Mouse (Mus musculus) heart, embryonic 11.5 days (tissue): ENCODE measurements around the gene Hsf2. TPM values are rescaled to one million over a fixed set of nuclear protein-coding genes. Genes with fewer than 3 reads are reported as not detected.
A peak's percentile ranks its signal among the peaks of the same experiment; 100 is the strongest.

ENCODE experiments used
- ATAC-seq: fragments of 200-750 bp; cut with Nextera tagmentation; replicated peaks from 2 replicates; pipeline ENCODE4 v1.8.0; 2017; ENCODE audit warnings: moderate library complexity; ENCODE audit not compliant: insufficient number of reproducible peaks, low FRiP score, low TSS enrichment
- H3K27ac ChIP-seq: fragments of 300-500 bp; sonication (generic); 2 replicates; pipeline ENCODE4 v1.5.1; 2014; ENCODE audit warnings: mild to moderate bottlenecking, low read depth, low read length
- H3K27me3 ChIP-seq: fragments of 300-500 bp; sonication (generic); 2 replicates; pipeline ENCODE4 v1.6.1; 2014; ENCODE audit warnings: mild to moderate bottlenecking, low read length, mixed read lengths; ENCODE audit not compliant: control insufficient read depth, insufficient read depth
- H3K36me3 ChIP-seq: fragments of 300-500 bp; sonication (generic); 2 replicates; pipeline ENCODE4 v1.6.1; 2014; ENCODE audit warnings: mild to moderate bottlenecking, low read length, moderate library complexity, mixed read lengths; ENCODE audit not compliant: control insufficient read depth, insufficient read depth
- H3K4me1 ChIP-seq: fragments of 300-500 bp; sonication (generic); 2 replicates; pipeline ENCODE4 v1.6.1; 2014; ENCODE audit warnings: low read length; ENCODE audit not compliant: control insufficient read depth, insufficient read depth
- H3K4me2 ChIP-seq: fragments of 300-500 bp; sonication (generic); 2 replicates; pipeline ENCODE4 v1.6.1; 2014; ENCODE audit warnings: mild to moderate bottlenecking, moderate library complexity
- H3K4me3 ChIP-seq: fragments of 300-500 bp; sonication (generic); 2 replicates; pipeline ENCODE4 v1.5.1; 2014; ENCODE audit warnings: low read depth, low read length
- H3K9ac ChIP-seq: fragments of 300-500 bp; sonication (generic); 2 replicates; pipeline ENCODE4 v1.6.1; 2014; ENCODE audit warnings: mild to moderate bottlenecking, low read depth, low read length, moderate library complexity
- H3K9me3 ChIP-seq: fragments of 300-500 bp; sonication (generic); replicated peaks from 2 replicates; pipeline ENCODE4 v1.6.1; 2016; ENCODE audit warnings: low read length; ENCODE audit not compliant: control insufficient read depth
- WGBS: fragments of 180-500 bp; shearing (Covaris S2); extraction: QIAGEN DNeasy Blood & Tissue Kit; methylation state at CpG from one replicate; pipeline ENCODE4 v1.1.7; 2014; ENCODE audit not compliant: insufficient replicate concordance; 5-methylcytosine and 5-hydroxymethylcytosine counted together
- polyA plus RNA-seq: library from polyadenylated mRNA; unstranded; fragments of >200 nt; fragmentation: Nextera tagmentation; extraction: Ambion mirVana; gene quantifications from 2 replicates; pipeline ENCODE4 v1.2.1, GENCODE M21; 2014

Gene Hsf2
- polyA plus RNA-seq, 1 experiment from 2014 or later = 27.5 TPM

DNA sequence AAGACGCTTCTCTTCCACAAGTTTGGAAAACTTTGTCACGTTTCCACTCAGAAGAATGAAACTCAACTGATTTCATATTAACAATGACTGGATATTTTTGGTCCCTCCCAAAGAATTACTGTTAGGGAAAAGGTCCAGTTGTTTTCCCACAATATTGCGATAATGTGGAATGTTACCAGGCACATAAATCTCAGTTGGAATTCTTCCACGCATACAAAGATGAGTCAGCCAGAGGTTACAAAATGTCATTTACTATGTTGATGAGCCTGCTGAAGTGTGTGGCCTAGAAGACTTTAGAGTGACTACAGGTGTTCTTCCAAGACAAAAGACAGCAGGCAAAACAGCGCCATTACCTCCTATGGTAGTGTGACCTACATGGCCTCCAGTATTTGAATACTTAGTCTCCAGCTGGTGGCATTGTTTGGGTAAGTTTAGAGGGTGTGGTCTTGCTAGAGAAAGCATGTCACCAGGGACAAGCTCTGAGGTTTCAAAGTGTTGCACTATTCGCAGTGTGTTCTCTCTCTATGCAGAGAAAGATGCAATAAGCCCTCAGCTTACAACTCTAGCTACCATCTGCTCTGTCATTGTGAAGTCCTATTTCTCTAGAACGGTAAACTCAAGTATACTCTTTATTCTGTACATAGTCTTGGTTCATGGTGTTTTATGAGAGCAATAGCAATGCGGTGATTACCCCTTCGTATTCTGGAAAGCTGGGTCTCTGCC lies 8.9 kb upstream of the Hsf2 start:
- Histone ChIP-seq H3K36me3 (no peaks in the 10 kb centered on the region), H3K4me1 (no peaks in the 10 kb centered on the region), H3K4me2 (no peak overlapping the region), H3K9me3 (no peaks in the 10 kb centered on the region), H3K27ac (no peak overlapping the region), H3K4me3 (no peak overlapping the region), H3K9ac (no peak overlapping the region), H3K27me3 (no peaks in the 10 kb centered on the region)
- 75% methylated on average over 9 of the region's 9 CpGs for WGBS
- no peak for ATAC-seq

DNA sequence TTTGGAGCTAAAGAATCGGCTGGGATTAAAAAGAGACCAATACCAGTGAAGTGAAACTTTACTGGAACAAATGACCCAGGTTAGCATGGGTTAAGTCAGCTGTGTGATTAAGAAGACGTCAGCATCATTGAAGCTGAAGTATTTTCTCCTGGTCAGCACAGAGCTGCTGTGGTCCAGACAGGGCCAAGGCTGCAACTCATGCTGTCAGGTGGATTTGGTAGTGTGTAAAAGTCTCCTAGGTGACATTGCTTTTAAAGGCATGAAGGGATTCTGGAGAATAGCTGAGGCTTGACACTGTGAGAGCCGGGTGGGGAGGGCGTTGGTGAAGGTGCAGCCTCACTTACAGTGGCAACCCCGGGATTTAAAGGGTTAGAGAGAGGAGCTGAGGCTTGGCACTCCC lies 4.5 kb upstream of the Hsf2 start:
- WGBS = 51% methylated on average over 5 of the region's 5 CpGs
- Histone ChIP-seq H3K27ac (no peak overlapping the region), H3K4me2 (no peak overlapping the region)

DNA sequence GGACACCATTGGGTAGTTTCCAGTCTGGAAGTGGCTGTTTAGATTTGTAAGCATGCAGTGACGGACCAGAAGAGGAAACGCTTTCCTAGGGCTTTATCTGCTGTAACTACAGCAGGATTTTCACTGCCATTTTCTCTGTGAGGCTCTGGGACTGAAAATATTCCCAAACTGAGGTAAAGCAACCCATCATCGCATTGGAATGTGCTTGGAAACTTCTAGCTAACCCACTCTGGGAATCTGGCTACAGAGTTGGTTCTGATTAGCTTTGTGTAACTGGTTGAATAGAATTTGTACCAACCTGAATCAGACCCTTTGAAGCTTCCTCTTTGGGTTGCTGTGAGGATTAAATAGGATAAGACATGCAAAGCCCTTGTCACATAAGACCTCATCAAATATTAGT lies 1.4 kb upstream of the Hsf2 start:
- H3K36me3 ChIP-seq = no peaks in the 10 kb centered on the region
- WGBS = 68% methylated on average over 3 of the region's 3 CpGs
- no peaks in the 10 kb centered on the region for H3K27me3 ChIP-seq
- no peak for ATAC-seq
- no peaks in the 10 kb centered on the region for H3K9me3 ChIP-seq
- no peak overlapping the region for H3K9ac ChIP-seq
- H3K27ac ChIP-seq = no peak overlapping the region
- H3K4me3 ChIP-seq = no peak overlapping the region
- no peak overlapping the region for H3K4me2 ChIP-seq
- no peaks in the 10 kb centered on the region; the same call in 1 of the 2 replicates for H3K4me1 ChIP-seq

More for the DNA sequence above, 4.5 kb upstream of the Hsf2 start:
- Histone ChIP-seq H3K9ac (no peak overlapping the region), H3K9me3 (no peaks in the 10 kb centered on the region), H3K4me1 (no peaks in the 10 kb centered on the region), H3K36me3 (no peaks in the 10 kb centered on the region), H3K27me3 (no peaks in the 10 kb centered on the region), H3K4me3 (no peak overlapping the region)
- ATAC-seq = no peak

DNA sequence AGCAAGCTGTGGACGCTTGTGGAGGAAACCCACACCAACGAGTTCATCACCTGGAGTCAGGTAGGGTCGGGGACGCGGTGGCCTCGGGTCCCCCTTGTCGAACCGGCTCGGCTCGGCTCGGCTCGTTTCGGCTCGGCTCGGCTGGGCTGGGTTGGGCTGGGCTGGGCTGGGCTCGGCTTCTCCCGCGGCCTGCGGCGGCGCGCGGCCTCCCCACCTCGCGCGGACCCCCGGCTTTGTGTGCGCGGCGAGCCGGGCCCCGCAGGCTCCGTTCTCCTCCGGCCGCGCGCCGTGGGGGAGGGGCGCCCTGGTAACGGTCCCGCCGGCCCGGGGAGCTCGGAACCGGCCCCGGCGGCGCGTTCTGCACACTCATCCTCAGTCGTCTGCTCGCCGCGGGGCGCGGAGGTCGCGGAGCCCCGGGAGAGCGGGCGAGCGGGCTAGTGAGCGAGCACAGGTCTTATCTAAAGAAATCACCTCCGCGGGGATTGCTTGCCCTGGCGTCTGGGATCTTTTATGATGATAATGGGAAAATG lies 422 bp downstream of the Hsf2 start:
- Histone ChIP-seq H3K27me3 (no peaks in the 10 kb centered on the region), H3K4me2 (peak overlapping the region; percentile 73), H3K9ac (peak overlapping the region; percentile 97), H3K36me3 (no peaks in the 10 kb centered on the region), H3K4me1 (no peaks in the 10 kb centered on the region; the same call in 1 of the 2 replicates), H3K27ac (peak overlapping the region; percentile 96), H3K4me3 (peak overlapping the region; percentile 90), H3K9me3 (no peaks in the 10 kb centered on the region)
- ATAC-seq = peak; percentile 80
- WGBS = under 1% methylated on average over 55 of the region's 65 CpGs

DNA sequence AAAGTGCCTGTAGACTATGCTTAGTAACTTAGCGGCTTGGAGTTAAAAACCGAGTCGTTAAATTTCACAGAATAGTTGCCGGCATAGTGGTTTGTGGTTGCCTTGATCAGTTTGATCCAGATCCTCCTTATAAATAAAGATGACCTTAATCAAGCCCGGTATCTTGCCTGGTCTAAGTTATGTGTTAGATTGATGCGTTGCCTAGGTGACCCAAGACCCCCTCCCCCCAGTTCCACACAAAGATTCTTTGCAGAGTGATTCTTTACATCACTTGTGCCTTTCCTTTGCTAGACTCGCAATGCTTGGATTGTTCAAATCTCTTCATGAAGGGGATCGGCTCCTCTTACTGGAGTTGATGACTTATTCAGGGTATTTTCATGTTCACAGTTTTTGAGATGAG lies 1.0 kb downstream of the Hsf2 start:
- Histone ChIP-seq H3K4me3 (peak overlapping the region; percentile 90), H3K9me3 (no peaks in the 10 kb centered on the region), H3K27me3 (no peaks in the 10 kb centered on the region), H3K27ac (peak overlapping the region; percentile 96; the same call in 1 of the 2 replicates), H3K4me2 (peak overlapping the region; percentile 73), H3K9ac (peak overlapping the region; percentile 97), H3K36me3 (no peaks in the 10 kb centered on the region), H3K4me1 (no peaks in the 10 kb centered on the region; the same call in 1 of the 2 replicates)
- WGBS = 1% methylated on average over 8 of the region's 8 CpGs
- no peak for ATAC-seq

DNA sequence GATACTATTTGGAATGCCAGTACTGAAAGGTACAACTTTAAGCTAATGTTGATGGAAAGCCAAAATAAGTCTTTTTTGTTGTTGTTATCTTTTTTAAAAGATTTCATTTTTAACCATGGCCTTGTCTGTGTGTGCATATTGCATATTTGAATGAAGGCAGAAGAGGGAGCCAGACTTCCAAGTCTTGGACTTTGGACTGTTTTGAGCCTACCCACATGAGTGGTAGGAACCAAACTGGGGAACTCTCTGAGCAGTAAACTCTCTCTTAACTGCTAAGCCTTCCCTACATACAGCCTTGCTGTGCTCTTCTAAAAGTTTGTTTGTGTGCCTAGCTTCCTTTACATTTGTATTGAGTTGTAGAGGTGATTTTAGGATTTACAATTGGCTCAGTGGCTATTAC lies 2.4 kb downstream of the Hsf2 start:
- Histone ChIP-seq H3K27me3 (no peaks in the 10 kb centered on the region), H3K9me3 (no peaks in the 10 kb centered on the region), H3K9ac (no peak overlapping the region), H3K4me2 (no peak overlapping the region), H3K4me3 (no peak overlapping the region), H3K27ac (no peak overlapping the region), H3K36me3 (no peaks in the 10 kb centered on the region), H3K4me1 (no peaks in the 10 kb centered on the region; the same call in 1 of the 2 replicates)
- ATAC-seq = no peak

DNA sequence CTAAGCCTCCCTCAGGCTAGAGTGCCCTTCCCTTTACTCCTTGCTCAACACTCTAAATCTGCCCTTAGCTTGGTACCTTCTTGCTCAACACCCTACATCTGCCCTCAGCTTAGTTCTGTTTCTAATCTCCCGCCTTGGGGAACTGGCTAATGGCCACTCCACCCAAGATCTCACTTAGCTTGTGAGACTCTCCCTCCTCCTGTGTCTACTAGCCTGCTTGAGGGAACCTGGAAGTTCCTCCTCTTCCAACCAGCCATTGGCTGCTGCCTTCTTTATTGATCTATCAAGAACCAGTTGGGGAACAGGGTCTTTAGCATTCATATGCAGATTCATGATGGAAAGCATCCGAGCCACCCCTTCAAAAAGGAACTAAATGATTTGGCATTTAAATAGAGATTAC lies 5.9 kb downstream of the Hsf2 start:
- H3K9ac ChIP-seq = no peak overlapping the region
- no peak for ATAC-seq
- no peak overlapping the region for H3K4me3 ChIP-seq
- H3K4me2 ChIP-seq = no peak overlapping the region
- H3K9me3 ChIP-seq = no peaks in the 10 kb centered on the region
- H3K4me1 ChIP-seq = peaks cover 7% of the 10 kb centered on the region
- WGBS = 84% methylated on average over 2 of the region's 2 CpGs
- H3K36me3 ChIP-seq = no peaks in the 10 kb centered on the region
- H3K27ac ChIP-seq = no peak overlapping the region
- no peaks in the 10 kb centered on the region for H3K27me3 ChIP-seq

DNA sequence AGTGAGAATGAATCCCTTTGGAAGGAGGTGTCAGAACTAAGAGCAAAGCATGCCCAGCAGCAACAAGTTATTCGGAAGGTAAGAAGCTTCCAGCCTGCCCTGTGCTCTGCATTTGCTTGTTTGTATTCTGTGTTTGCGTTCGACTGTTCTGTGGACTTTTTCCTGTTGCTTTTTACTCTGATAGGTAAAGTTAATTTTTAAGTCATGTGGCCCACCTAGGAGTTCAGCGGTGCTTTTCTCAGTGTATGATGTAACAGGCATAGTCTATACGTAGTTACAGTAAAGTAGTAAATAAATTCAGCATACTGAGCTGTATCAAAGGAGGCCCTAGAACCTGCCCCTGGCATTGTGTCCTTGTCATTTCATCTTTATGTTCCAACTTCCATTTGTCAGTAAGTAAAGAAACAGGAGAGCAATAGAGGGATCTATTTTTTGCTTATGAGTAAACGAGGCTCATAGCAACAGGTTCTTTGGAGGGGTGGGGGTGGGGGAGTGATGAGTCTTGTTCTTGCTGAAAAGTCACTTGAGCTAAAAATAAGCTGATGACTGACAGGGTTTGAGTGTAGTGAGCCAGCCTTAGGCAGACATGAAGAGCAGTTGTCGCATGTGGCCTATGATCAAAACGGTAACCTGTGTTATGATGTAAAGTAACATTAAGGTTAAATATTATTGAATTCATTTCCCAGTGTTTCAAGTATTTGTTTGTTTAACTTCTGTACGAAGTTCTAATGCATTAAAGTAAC lies 13.4 kb downstream of the Hsf2 start:
- H3K9me3 ChIP-seq = no peaks in the 10 kb centered on the region
- peak overlapping the region; percentile 53 for H3K4me2 ChIP-seq
- 57% methylated on average over 9 of the region's 9 CpGs for WGBS
- H3K4me3 ChIP-seq = no peak overlapping the region
- H3K4me1 ChIP-seq = peaks cover 16% of the 10 kb centered on the region
- no peaks in the 10 kb centered on the region for H3K36me3 ChIP-seq
- H3K9ac ChIP-seq = no peak overlapping the region
- no peaks in the 10 kb centered on the region for H3K27me3 ChIP-seq
- no peak for ATAC-seq
- peak overlapping the region; percentile 79 for H3K27ac ChIP-seq
